8 mouse cellular contexts compared by ENCODE assay signal in the genomic region with DNA sequence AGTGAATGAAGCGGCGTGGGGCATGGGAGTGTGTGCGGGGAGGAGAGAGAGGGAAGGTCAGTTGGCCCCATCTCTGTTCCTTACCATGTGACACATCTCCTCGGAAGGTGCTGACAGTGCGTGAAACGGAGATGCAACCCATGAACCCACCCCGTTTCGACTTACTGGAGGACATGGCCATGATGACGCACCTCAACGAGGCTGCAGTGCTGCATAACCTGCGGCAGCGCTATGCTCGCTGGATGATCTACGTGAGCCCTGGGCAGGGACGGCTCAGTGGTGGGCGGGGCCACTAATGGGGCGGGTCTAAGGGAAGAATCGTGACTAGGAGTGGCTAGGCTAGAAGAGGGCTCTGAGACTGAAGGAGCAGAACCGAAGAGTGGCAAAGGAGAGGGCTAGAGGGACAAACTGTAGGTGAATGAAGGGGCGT. TPM values are rescaled to one million over a fixed set of nuclear protein-coding genes. Genes with fewer than 3 reads are reported as not detected.
DNase-seq lines count a peak whose midpoint lies in the region; ATAC-seq lines count a peak whose summit lies in the region.

No protein-coding gene starts in this region.

- no peaks in the 10 kb centered on the region for H3K27me3 ChIP-seq in forebrain, embryonic 16.5 days (replicated peaks; ENCODE audit: control insufficient read depth, insufficient read depth, low read length)
- H3K27me3 ChIP-seq in intestine, embryonic 14.5 days (replicated peaks; ENCODE audit: control insufficient read depth, insufficient read depth, low read length) = no peaks in the 10 kb centered on the region
- no peaks in the 10 kb centered on the region for H3K27me3 ChIP-seq in liver, embryonic 16.5 days (ENCODE audit: control insufficient read depth, insufficient read depth, low read depth, low read length)

- ATAC-seq in forebrain, embryonic 16.5 days = peak; percentile 59; the same call in 1 of the 2 replicates
- peak; percentile 92 for ATAC-seq in intestine, embryonic 14.5 days (replicated peaks; ENCODE audit: low FRiP score, low TSS enrichment, low read depth)
- peak; percentile 98 for ATAC-seq in liver, embryonic 16.5 days (ENCODE audit: low read depth)

- 0 out of 2 replicates have a peak overlapping the region, but pooled peaks have one; percentile 22 for H3K9ac ChIP-seq in forebrain, embryonic 16.5 days (replicated peaks; ENCODE audit: low read depth, low read length)
- H3K9ac ChIP-seq in intestine, embryonic 14.5 days (ENCODE audit: low read length) = no peak overlapping the region
- peak overlapping the region; percentile 76 for H3K9ac ChIP-seq in liver, embryonic 16.5 days (ENCODE audit: low read depth, low read length)

- H3K9me3 ChIP-seq in forebrain, embryonic 16.5 days (ENCODE audit: control insufficient read depth, low read length) = no peaks in the 10 kb centered on the region
- no peaks in the 10 kb centered on the region for H3K9me3 ChIP-seq in intestine, embryonic 14.5 days (ENCODE audit: control insufficient read depth, low read length)
- no peaks in the 10 kb centered on the region for H3K9me3 ChIP-seq in liver, embryonic 16.5 days (replicated peaks; ENCODE audit: control insufficient read depth, low read length)

- 0 out of 2 replicates have a peak, but pooled peaks cover 4% of the 10 kb centered on the region for H3K4me1 ChIP-seq in forebrain, embryonic 16.5 days (replicated peaks; ENCODE audit: control insufficient read depth, insufficient read depth, low read length)
- H3K4me1 ChIP-seq in intestine, embryonic 14.5 days (replicated peaks; ENCODE audit: control insufficient read depth, insufficient read depth, low read length) = no peaks in the 10 kb centered on the region
- H3K4me1 ChIP-seq in liver, embryonic 16.5 days (ENCODE audit: control insufficient read depth, low read depth, low read length) = peaks cover 52% of the 10 kb centered on the region

- WGBS in forebrain, embryonic 16.5 days = 6% methylated on average over 20 of the region's 20 CpGs
- 5% methylated on average over 20 of the region's 20 CpGs for WGBS in intestine, embryonic 14.5 days
- 3% methylated on average over 20 of the region's 20 CpGs for WGBS in liver, embryonic 16.5 days (ENCODE audit: insufficient replicate concordance)

- H3K27ac ChIP-seq in forebrain, embryonic 16.5 days (ENCODE audit: low read length) = no peak overlapping the region
- no peak overlapping the region for H3K27ac ChIP-seq in intestine, embryonic 14.5 days (ENCODE audit: low read depth)
- peak overlapping the region; percentile 94 for H3K27ac ChIP-seq in liver, embryonic 16.5 days (ENCODE audit: low read length)

- peak overlapping the region; percentile 31 for H3K4me3 ChIP-seq in forebrain, embryonic 16.5 days (replicated peaks; ENCODE audit: low read length)
- H3K4me3 ChIP-seq in intestine, embryonic 14.5 days (ENCODE audit: low read depth, low read length) = peak overlapping the region; percentile 22
- H3K4me3 ChIP-seq in liver, embryonic 16.5 days (ENCODE audit: low read depth, low read length) = peak overlapping the region; percentile 64

- H3K4me2 ChIP-seq in forebrain, embryonic 16.5 days (ENCODE audit: low read length) = peak overlapping the region; percentile 51
- peak overlapping the region; percentile 48 for H3K4me2 ChIP-seq in intestine, embryonic 14.5 days (ENCODE audit: low read length)
- peak overlapping the region; percentile 83 for H3K4me2 ChIP-seq in liver, embryonic 16.5 days (ENCODE audit: low read depth, low read length)

- DNase-seq in ovary, adult 18-20 months (ENCODE audit: low spot score) = peak; percentile 28
- DNase-seq in ovary, postnatal 14 days (ENCODE audit: low spot score) = no peak
- peak; percentile 81 to 89 for DNase-seq in cerebellum, adult 18-20 months
- peak; percentile 87 for DNase-seq in intestine, embryonic 14.5 days (ENCODE audit: low spot score)
- DNase-seq in neural tube, embryonic 10.5 days (ENCODE audit: extremely low spot score, low spot score) = peak; percentile 48
- DNase-seq in thymus, postnatal 4 days = peak; percentile 85

- H3K36me3 ChIP-seq in forebrain, embryonic 16.5 days (ENCODE audit: control insufficient read depth, insufficient read depth) = no peaks in the 10 kb centered on the region
- no peaks in the 10 kb centered on the region for H3K36me3 ChIP-seq in intestine, embryonic 14.5 days (ENCODE audit: control insufficient read depth, insufficient read depth, low read length)
- H3K36me3 ChIP-seq in liver, embryonic 16.5 days (ENCODE audit: control insufficient read depth, insufficient read depth) = no peaks in the 10 kb centered on the region

RNA-seq across cellular contexts. Expression of gene Myh7b, which starts 2.3 kb away (rescaled TPM):
- 0.62 and 0.63 TPM in 2 replicates for polyA plus RNA-seq in forebrain, embryonic 16.5 days (2015; fragmentation: Nextera tagmentation; extraction: Ambion mirVana)
- 0.20 and 0.62 TPM in 2 replicates for polyA plus RNA-seq in intestine, embryonic 14.5 days (2014; fragmentation: Nextera tagmentation; extraction: Ambion mirVana)
- 0.94 and 1.7 TPM in 2 replicates for polyA plus RNA-seq in liver, embryonic 16.5 days (2015; fragmentation: Nextera tagmentation; extraction: Ambion mirVana)

RNA-seq across cellular contexts. Expression of gene Gss, which starts 20.7 kb away (rescaled TPM):
- 14.1 and 15.0 TPM in 2 replicates for polyA plus RNA-seq in forebrain, embryonic 16.5 days (2015; fragmentation: Nextera tagmentation; extraction: Ambion mirVana)
- polyA plus RNA-seq in intestine, embryonic 14.5 days (2014; fragmentation: Nextera tagmentation; extraction: Ambion mirVana) = 46.1 and 49.6 TPM in 2 replicates
- polyA plus RNA-seq in liver, embryonic 16.5 days (2015; fragmentation: Nextera tagmentation; extraction: Ambion mirVana) = 77.8 and 81.1 TPM in 2 replicates
